Mouse (Mus musculus) liver, postnatal 0 days (tissue): ENCODE measurements around the gene Rab40b.
"Not testable (repeated sequence)": the region's sequence is repeated elsewhere in the genome, so short reads cannot be mapped to it uniquely, and the experiment has no call there.

Source experiments
- CTCF ChIP-seq: sonication (generic); IDR thresholded peaks from 2 replicates; pipeline ENCODE4 v1.5.1; 2016; ENCODE audit warnings: antibody characterized with exemption, low read depth
- EP300 ChIP-seq: IDR thresholded peaks from 2 replicates; pipeline ENCODE4 v1.6.1; 2016; ENCODE audit warnings: antibody characterized with exemption, low read depth, mild to moderate bottlenecking

GRCm38 (mm10) chr11:121342423-121342822 is 45.6 kb downstream of the Rab40b start:
- TF ChIP-seq CTCF, EP300: not testable (repeated sequence)
